28 mouse cellular contexts compared by ENCODE assay signal in genomic region chr14:57489696-57490095, GRCm38 (mm10). TPM values are rescaled to one million over a fixed set of nuclear protein-coding genes. Genes with fewer than 3 reads are reported as not detected.
"Had no signal": no experiment of that assay in that cellular context is flagged by ENCODE, and none has a peak within 500 bp of the region (broad histone marks: within the 10 kb centered on the region; RNA-seq: fewer than 3 reads in every experiment).

No protein-coding gene starts in this region.

- H3K4me1 ChIP-seq: heart, embryonic 15.5 days; hindbrain, embryonic 13.5 days; hindbrain, embryonic 15.5 days; kidney, embryonic 15.5 days; limb, embryonic 10.5 days; limb, embryonic 12.5 days; liver, embryonic 13.5 days; liver, embryonic 15.5 days had no signal

- DNase-seq: gastrocnemius, postnatal 14 days; gastrocnemius, postnatal 36 days; heart, adult 11 months; heart, adult 2 months; heart, postnatal 14 days; heart, postnatal 36 days; kidney, adult 11 months; kidney, adult 2 months; kidney, adult 9 months; kidney, postnatal 14 days; kidney, postnatal 4 days; liver; liver, embryonic 13.5 days had no signal

- H3K27ac ChIP-seq: heart, adult 2 months; heart, embryonic 13.5 days; heart, embryonic 15.5 days; hindbrain, embryonic 13.5 days; hindbrain, embryonic 15.5 days; hindbrain, postnatal 0 days; kidney, embryonic 15.5 days; kidney, postnatal 0 days; layer of hippocampus, adult 2 months; limb, embryonic 10.5 days; limb, embryonic 12.5 days; liver, embryonic 13.5 days; liver, embryonic 15.5 days had no signal

- H3K4me2 ChIP-seq: heart, embryonic 11.5 days; heart, embryonic 13.5 days; heart, embryonic 15.5 days; hindbrain, embryonic 13.5 days; hindbrain, embryonic 15.5 days; kidney, embryonic 15.5 days; limb, embryonic 12.5 days; liver, embryonic 11.5 days; liver, embryonic 13.5 days; liver, embryonic 15.5 days had no signal

- H3K9ac ChIP-seq: heart, embryonic 13.5 days; heart, embryonic 15.5 days; hindbrain, embryonic 13.5 days; hindbrain, embryonic 15.5 days; kidney, embryonic 15.5 days; limb, embryonic 12.5 days; liver, embryonic 13.5 days; liver, embryonic 15.5 days had no signal

- H3K9me3 ChIP-seq: heart, embryonic 13.5 days; heart, embryonic 15.5 days; hindbrain, embryonic 13.5 days; hindbrain, embryonic 15.5 days; kidney, embryonic 15.5 days; limb, embryonic 10.5 days; limb, embryonic 12.5 days; liver, embryonic 13.5 days; liver, embryonic 15.5 days had no signal

- H3K27me3 ChIP-seq: heart, embryonic 13.5 days; heart, embryonic 15.5 days; hindbrain, embryonic 13.5 days; hindbrain, embryonic 15.5 days; kidney, embryonic 15.5 days; limb, embryonic 12.5 days; liver, embryonic 13.5 days; liver, embryonic 15.5 days had no signal

- H3K36me3 ChIP-seq: heart, embryonic 15.5 days; kidney, embryonic 15.5 days; liver, embryonic 13.5 days; liver, embryonic 15.5 days had no signal

- H3K4me3 ChIP-seq: heart, adult 2 months; heart, embryonic 13.5 days; heart, embryonic 15.5 days; hindbrain, embryonic 13.5 days; hindbrain, embryonic 15.5 days; kidney, embryonic 15.5 days; layer of hippocampus, adult 2 months; limb, embryonic 10.5 days; limb, embryonic 12.5 days; liver, embryonic 13.5 days; liver, embryonic 15.5 days had no signal

- ATAC-seq: hindbrain, postnatal 0 days; intestine, embryonic 16.5 days had no signal

RNA-seq across cellular contexts. Expression of gene Il17d, which starts 34.9 kb away (rescaled TPM):
- total RNA-seq: hematopoietic stem cell, adult 5-6 weeks had no signal
